Mouse (Mus musculus): ENCODE measurements around the gene Tnfsfm13. TPM values are rescaled to one million over a fixed set of nuclear protein-coding genes. Genes with fewer than 3 reads are reported as not detected.
"Not testable (repeated sequence)": the region's sequence is repeated elsewhere in the genome, so short reads cannot be mapped to it uniquely, and the experiment has no call there.

Gene Tnfsfm13
- 0.95 and 1.1 TPM in 2 replicates for polyA plus RNA-seq (2015; fragmentation: Nextera tagmentation; extraction: Ambion mirVana)

GRCm38 (mm10) chr11:69695361-69696181 is at the start of gene Tnfsfm13, which contains the start of gene Tnfsf12:
Tnfsfm13 (minus strand) TSS chr11:69696098.
Tnfsf12 (minus strand) TSS chr11:69695849.
- ATAC-seq (ENCODE audit: low read depth): peak; percentile 41; the same call in 1 of the 2 replicates
- Histone ChIP-seq H3K36me3 (ENCODE audit: control insufficient read depth, insufficient read depth) (no peaks in the 10 kb centered on the region), H3K27me3 (ENCODE audit: control insufficient read depth, insufficient read depth, low read depth, low read length) (no peaks in the 10 kb centered on the region; the same call in 1 of the 2 replicates), H3K9me3 (replicated peaks; ENCODE audit: control insufficient read depth, low read length) (no peaks in the 10 kb centered on the region), H3K27ac (ENCODE audit: low read length) (peak within 1 kb of the TSS; percentile 54), H3K9ac (ENCODE audit: low read depth, low read length) (peak within 1 kb of the TSS; percentile 57), H3K4me2 (ENCODE audit: low read depth, low read length) (peak within 1 kb of the TSS; percentile 60), H3K4me1 (ENCODE audit: control insufficient read depth, low read depth, low read length) (peaks cover 8% of the 10 kb centered on the region), H3K4me3 (ENCODE audit: low read depth, low read length) (peak within 1 kb of the TSS; percentile 57)
- 8% methylated on average over 40 of the region's 41 CpGs for WGBS (ENCODE audit: insufficient replicate concordance)

- not testable (repeated sequence) for H3K9me3 ChIP-seq (replicated peaks; ENCODE audit: control insufficient read depth, low read length); ATAC-seq (ENCODE audit: low read depth); H3K27me3 ChIP-seq (ENCODE audit: control insufficient read depth, insufficient read depth, low read depth, low read length); H3K27ac ChIP-seq (ENCODE audit: low read length); H3K4me2 ChIP-seq (ENCODE audit: low read depth, low read length); H3K4me3 ChIP-seq (ENCODE audit: low read depth, low read length); H3K9ac ChIP-seq (ENCODE audit: low read depth, low read length); H3K4me1 ChIP-seq (ENCODE audit: control insufficient read depth, low read depth, low read length)
- WGBS (ENCODE audit: insufficient replicate concordance): 65% methylated on average over 2 of the region's 3 CpGs
- H3K36me3 ChIP-seq (ENCODE audit: control insufficient read depth, insufficient read depth): peaks cover 26% of the 10 kb centered on the region
Observed at GRCm38 (mm10) chr11:69731408-69731807, 35.5 kb upstream of the Tnfsfm13 start.

- no peak for ATAC-seq (ENCODE audit: low read depth)
- Histone ChIP-seq H3K27me3 (ENCODE audit: control insufficient read depth, insufficient read depth, low read depth, low read length) (no peaks in the 10 kb centered on the region), H3K4me2 (ENCODE audit: low read depth, low read length) (no peak overlapping the region), H3K9me3 (replicated peaks; ENCODE audit: control insufficient read depth, low read length) (peaks cover 2% of the 10 kb centered on the region; the same call in 1 of the 2 replicates), H3K27ac (ENCODE audit: low read length) (no peak overlapping the region), H3K4me3 (ENCODE audit: low read depth, low read length) (no peak overlapping the region), H3K4me1 (ENCODE audit: control insufficient read depth, low read depth, low read length) (peaks cover 4% of the 10 kb centered on the region; the same call in 1 of the 2 replicates), H3K9ac (ENCODE audit: low read depth, low read length) (no peak overlapping the region), H3K36me3 (ENCODE audit: control insufficient read depth, insufficient read depth) (peaks cover 2% of the 10 kb centered on the region)
- WGBS (ENCODE audit: insufficient replicate concordance): 26% methylated on average over 3 of the region's 3 CpGs
Observed at GRCm38 (mm10) chr11:69729063-69729462, 33.2 kb upstream of the Tnfsfm13 start.

- Histone ChIP-seq H3K9ac (ENCODE audit: low read depth, low read length) (no peak overlapping the region), H3K4me1 (ENCODE audit: control insufficient read depth, low read depth, low read length) (peaks cover 4% of the 10 kb centered on the region; the same call in 1 of the 2 replicates), H3K36me3 (ENCODE audit: control insufficient read depth, insufficient read depth) (no peaks in the 10 kb centered on the region), H3K27ac (ENCODE audit: low read length) (no peak overlapping the region), H3K27me3 (ENCODE audit: control insufficient read depth, insufficient read depth, low read depth, low read length) (no peaks in the 10 kb centered on the region), H3K4me2 (ENCODE audit: low read depth, low read length) (no peak overlapping the region), H3K4me3 (ENCODE audit: low read depth, low read length) (no peak overlapping the region), H3K9me3 (replicated peaks; ENCODE audit: control insufficient read depth, low read length) (peaks cover 2% of the 10 kb centered on the region; the same call in 1 of the 2 replicates)
- no peak for ATAC-seq (ENCODE audit: low read depth)
- 35% methylated on average over 5 of the region's 5 CpGs for WGBS (ENCODE audit: insufficient replicate concordance)
Observed at GRCm38 (mm10) chr11:69725951-69726350, 30.1 kb upstream of the Tnfsfm13 start.

GRCm38 (mm10) chr11:69723074-69723473 is 27.2 kb upstream of the Tnfsfm13 start:
- no peak overlapping the region for H3K4me3 ChIP-seq (ENCODE audit: low read depth, low read length)
- H3K27me3 ChIP-seq (ENCODE audit: control insufficient read depth, insufficient read depth, low read depth, low read length): no peaks in the 10 kb centered on the region
- ATAC-seq (ENCODE audit: low read depth): no peak
- H3K9ac ChIP-seq (ENCODE audit: low read depth, low read length): no peak overlapping the region
- H3K9me3 ChIP-seq (replicated peaks; ENCODE audit: control insufficient read depth, low read length): peaks cover 2% of the 10 kb centered on the region; the same call in 1 of the 2 replicates
- 51% methylated on average over 2 of the region's 2 CpGs for WGBS (ENCODE audit: insufficient replicate concordance)
- H3K27ac ChIP-seq (ENCODE audit: low read length): no peak overlapping the region
- H3K4me2 ChIP-seq (ENCODE audit: low read depth, low read length): no peak overlapping the region
- H3K36me3 ChIP-seq (ENCODE audit: control insufficient read depth, insufficient read depth): no peaks in the 10 kb centered on the region
- peaks cover 18% of the 10 kb centered on the region for H3K4me1 ChIP-seq (ENCODE audit: control insufficient read depth, low read depth, low read length)

GRCm38 (mm10) chr11:69720852-69721251 is 25.0 kb upstream of the Tnfsfm13 start:
- H3K4me2 ChIP-seq (ENCODE audit: low read depth, low read length): no peak overlapping the region
- H3K4me3 ChIP-seq (ENCODE audit: low read depth, low read length): no peak overlapping the region
- ATAC-seq (ENCODE audit: low read depth): no peak
- no peaks in the 10 kb centered on the region for H3K36me3 ChIP-seq (ENCODE audit: control insufficient read depth, insufficient read depth)
- no peaks in the 10 kb centered on the region for H3K27me3 ChIP-seq (ENCODE audit: control insufficient read depth, insufficient read depth, low read depth, low read length)
- no peak overlapping the region for H3K27ac ChIP-seq (ENCODE audit: low read length)
- H3K9ac ChIP-seq (ENCODE audit: low read depth, low read length): no peak overlapping the region
- H3K4me1 ChIP-seq (ENCODE audit: control insufficient read depth, low read depth, low read length): peaks cover 28% of the 10 kb centered on the region
- 65% methylated on average over 6 of the region's 6 CpGs for WGBS (ENCODE audit: insufficient replicate concordance)
- H3K9me3 ChIP-seq (replicated peaks; ENCODE audit: control insufficient read depth, low read length): peaks cover 2% of the 10 kb centered on the region; the same call in 1 of the 2 replicates

GRCm38 (mm10) chr11:69719423-69719822 is 23.5 kb upstream of the Tnfsfm13 start:
- WGBS (ENCODE audit: insufficient replicate concordance): 59% methylated on average over 6 of the region's 6 CpGs
- Histone ChIP-seq H3K4me2 (ENCODE audit: low read depth, low read length) (no peak overlapping the region), H3K27me3 (ENCODE audit: control insufficient read depth, insufficient read depth, low read depth, low read length) (no peaks in the 10 kb centered on the region), H3K9me3 (replicated peaks; ENCODE audit: control insufficient read depth, low read length) (no peaks in the 10 kb centered on the region), H3K4me1 (ENCODE audit: control insufficient read depth, low read depth, low read length) (peaks cover 27% of the 10 kb centered on the region), H3K9ac (ENCODE audit: low read depth, low read length) (no peak overlapping the region), H3K36me3 (ENCODE audit: control insufficient read depth, insufficient read depth) (no peaks in the 10 kb centered on the region), H3K27ac (ENCODE audit: low read length) (peak overlapping the region; percentile 62; the same call in 1 of the 2 replicates), H3K4me3 (ENCODE audit: low read depth, low read length) (no peak overlapping the region)
- no peak for ATAC-seq (ENCODE audit: low read depth)

- peak overlapping the region; percentile 1; the same call in 1 of the 2 replicates for H3K4me3 ChIP-seq (ENCODE audit: low read depth, low read length)
- H3K27me3 ChIP-seq (ENCODE audit: control insufficient read depth, insufficient read depth, low read depth, low read length): no peaks in the 10 kb centered on the region
- WGBS (ENCODE audit: insufficient replicate concordance): 16% methylated on average over 15 of the region's 15 CpGs
- peak; percentile 92 for ATAC-seq (ENCODE audit: low read depth)
- H3K9ac ChIP-seq (ENCODE audit: low read depth, low read length): peak overlapping the region; percentile 15
- no peaks in the 10 kb centered on the region for H3K9me3 ChIP-seq (replicated peaks; ENCODE audit: control insufficient read depth, low read length)
- no peaks in the 10 kb centered on the region for H3K36me3 ChIP-seq (ENCODE audit: control insufficient read depth, insufficient read depth)
- H3K27ac ChIP-seq (ENCODE audit: low read length): peak overlapping the region; percentile 62
- H3K4me2 ChIP-seq (ENCODE audit: low read depth, low read length): peak overlapping the region; percentile 40
- H3K4me1 ChIP-seq (ENCODE audit: control insufficient read depth, low read depth, low read length): peaks cover 27% of the 10 kb centered on the region
Observed at GRCm38 (mm10) chr11:69718661-69719060, 22.8 kb upstream of the Tnfsfm13 start.

GRCm38 (mm10) chr11:69716953-69717352 is 21.1 kb upstream of the Tnfsfm13 start:
- H3K4me3 ChIP-seq (ENCODE audit: low read depth, low read length): no peak overlapping the region
- H3K27ac ChIP-seq (ENCODE audit: low read length): no peak overlapping the region; the same call in 1 of the 2 replicates
- H3K27me3 ChIP-seq (ENCODE audit: control insufficient read depth, insufficient read depth, low read depth, low read length): no peaks in the 10 kb centered on the region
- no peak overlapping the region for H3K9ac ChIP-seq (ENCODE audit: low read depth, low read length)
- no peak overlapping the region for H3K4me2 ChIP-seq (ENCODE audit: low read depth, low read length)
- H3K4me1 ChIP-seq (ENCODE audit: control insufficient read depth, low read depth, low read length): peaks cover 27% of the 10 kb centered on the region
- WGBS (ENCODE audit: insufficient replicate concordance): 49% methylated on average over 4 of the region's 4 CpGs
- no peaks in the 10 kb centered on the region for H3K9me3 ChIP-seq (replicated peaks; ENCODE audit: control insufficient read depth, low read length)
- H3K36me3 ChIP-seq (ENCODE audit: control insufficient read depth, insufficient read depth): no peaks in the 10 kb centered on the region
- ATAC-seq (ENCODE audit: low read depth): no peak
